Mouse (Mus musculus): ENCODE measurements around the gene Slc4a7. TPM values are rescaled to one million over a fixed set of nuclear protein-coding genes. Genes with fewer than 3 reads are reported as not detected.
"Not testable (repeated sequence)": the region's sequence is repeated elsewhere in the genome, so short reads cannot be mapped to it uniquely, and the experiment has no call there.

Slc4a7 gene
- total and polyA plus RNA-seq, 3 experiments = 2.8 to 16.5 (median 13.1) TPM

GRCm38 (mm10) chr14:14800810-14801209 is 98.7 kb downstream of the Slc4a7 start:
- Histone ChIP-seq H3K27ac (no peak overlapping the region), H3K4me1 (ENCODE audit: control insufficient read depth, insufficient read depth, low read length) (no peaks in the 10 kb centered on the region), H3K9ac (ENCODE audit: low read depth, low read length) (no peak overlapping the region), H3K27me3 (ENCODE audit: control insufficient read depth, insufficient read depth, low read length) (no peaks in the 10 kb centered on the region), H3K36me3 (ENCODE audit: control insufficient read depth, insufficient read depth, low read length) (no peaks in the 10 kb centered on the region), H3K79me2 (replicated peaks; ENCODE audit: control insufficient read depth, insufficient read depth, low read length) (no peaks in the 10 kb centered on the region), H3K4me3 (no peak overlapping the region)
- TF ChIP-seq CTCF (IDR thresholded peaks at IDR 0.05) (no peak), POLR2A (IDR thresholded peaks at IDR 0.05; ENCODE audit: insufficient read depth, low read depth, low read length) (no peak), EP300 (IDR thresholded peaks at IDR 0.05; ENCODE audit: insufficient read depth, low read depth, low read length) (no peak)
- intact Hi-C loops (cut with DNase I) = no loop called here
- DNase-seq = no peak
- WGBS = 86% methylated on average over 3 of the region's 3 CpGs

GRCm38 (mm10) chr14:14803115-14803514 is 101.0 kb downstream of the Slc4a7 start, which contains the start of gene Nek10:
Gene Nek10, plus strand, starts transcription at chr14:14803415.
- H3K27ac ChIP-seq; DNase-seq; H3K79me2 ChIP-seq (replicated peaks; ENCODE audit: control insufficient read depth, insufficient read depth, low read length); H3K9ac ChIP-seq (ENCODE audit: low read depth, low read length); H3K36me3 ChIP-seq (ENCODE audit: control insufficient read depth, insufficient read depth, low read length); intact Hi-C loops (cut with DNase I); H3K4me3 ChIP-seq; H3K4me1 ChIP-seq (ENCODE audit: control insufficient read depth, insufficient read depth, low read length); H3K27me3 ChIP-seq (ENCODE audit: control insufficient read depth, insufficient read depth, low read length): not testable (repeated sequence)
- 93% methylated on average over 2 of the region's 2 CpGs for WGBS

- WGBS = 25% methylated on average over 10 of the region's 10 CpGs
- no peaks in the 10 kb centered on the region for H3K36me3 ChIP-seq (ENCODE audit: control insufficient read depth, insufficient read depth, low read length)
- no peak overlapping the region for H3K4me3 ChIP-seq
- no peak overlapping the region for H3K9ac ChIP-seq (ENCODE audit: low read depth, low read length)
- H3K27ac ChIP-seq = no peak overlapping the region
- no peak for DNase-seq
- H3K79me2 ChIP-seq (replicated peaks; ENCODE audit: control insufficient read depth, insufficient read depth, low read length) = no peaks in the 10 kb centered on the region
- TF ChIP-seq CTCF (IDR thresholded peaks at IDR 0.05) = no peak
- no peak for TF ChIP-seq POLR2A (IDR thresholded peaks at IDR 0.05; ENCODE audit: insufficient read depth, low read depth, low read length)
- no peak for TF ChIP-seq EP300 (IDR thresholded peaks at IDR 0.05; ENCODE audit: insufficient read depth, low read depth, low read length)
- no peaks in the 10 kb centered on the region for H3K27me3 ChIP-seq (ENCODE audit: control insufficient read depth, insufficient read depth, low read length)
- no peaks in the 10 kb centered on the region for H3K4me1 ChIP-seq (ENCODE audit: control insufficient read depth, insufficient read depth, low read length)
- intact Hi-C loops (cut with DNase I) = no loop called here
Observed at GRCm38 (mm10) chr14:14803921-14804517, 101.9 kb downstream of the Slc4a7 start.

- intact Hi-C loops (cut with DNase I) = no loop called here
- Histone ChIP-seq H3K4me3 (no peak overlapping the region), H3K4me1 (ENCODE audit: control insufficient read depth, insufficient read depth, low read length) (no peaks in the 10 kb centered on the region), H3K27me3 (ENCODE audit: control insufficient read depth, insufficient read depth, low read length) (no peaks in the 10 kb centered on the region), H3K36me3 (ENCODE audit: control insufficient read depth, insufficient read depth, low read length) (no peaks in the 10 kb centered on the region), H3K9ac (ENCODE audit: low read depth, low read length) (no peak overlapping the region), H3K27ac (no peak overlapping the region), H3K79me2 (replicated peaks; ENCODE audit: control insufficient read depth, insufficient read depth, low read length) (no peaks in the 10 kb centered on the region)
- DNase-seq = no peak
- 73% methylated on average over 5 of the region's 5 CpGs for WGBS
- no peak for TF ChIP-seq EP300 (IDR thresholded peaks at IDR 0.05; ENCODE audit: insufficient read depth, low read depth, low read length)
- no peak for TF ChIP-seq CTCF (IDR thresholded peaks at IDR 0.05)
- no peak for TF ChIP-seq POLR2A (IDR thresholded peaks at IDR 0.05; ENCODE audit: insufficient read depth, low read depth, low read length)
Observed at GRCm38 (mm10) chr14:14804518-14805212, 102.6 kb downstream of the Slc4a7 start.

- intact Hi-C loops (cut with DNase I) = no loop called here
- Histone ChIP-seq H3K27ac (peak overlapping the region; percentile 63), H3K27me3 (ENCODE audit: control insufficient read depth, insufficient read depth, low read length) (no peaks in the 10 kb centered on the region), H3K36me3 (ENCODE audit: control insufficient read depth, insufficient read depth, low read length) (no peaks in the 10 kb centered on the region), H3K4me3 (no peak overlapping the region), H3K4me1 (ENCODE audit: control insufficient read depth, insufficient read depth, low read length) (peaks cover 5% of the 10 kb centered on the region; the same call in 1 of the 2 replicates), H3K79me2 (replicated peaks; ENCODE audit: control insufficient read depth, insufficient read depth, low read length) (no peaks in the 10 kb centered on the region), H3K9ac (ENCODE audit: low read depth, low read length) (no peak overlapping the region)
- DNase-seq = peak; percentile 74 to 86
- WGBS = 51% methylated on average over 12 of the region's 12 CpGs
- TF ChIP-seq CTCF (IDR thresholded peaks at IDR 0.05) = no peak
- no peak for TF ChIP-seq POLR2A (IDR thresholded peaks at IDR 0.05; ENCODE audit: insufficient read depth, low read depth, low read length)
- no peak for TF ChIP-seq EP300 (IDR thresholded peaks at IDR 0.05; ENCODE audit: insufficient read depth, low read depth, low read length)
Observed at GRCm38 (mm10) chr14:14832520-14833240, 130.6 kb downstream of the Slc4a7 start.

GRCm38 (mm10) chr14:14833498-14833897 is 131.4 kb downstream of the Slc4a7 start:
- WGBS = 84% methylated on average over 1 of the region's 1 CpGs
- H3K27ac ChIP-seq = no peak overlapping the region; the same call in 1 of the 2 replicates

More at GRCm38 (mm10) chr14:14833498-14833897, 131.4 kb downstream of the Slc4a7 start:
- H3K36me3 ChIP-seq (ENCODE audit: control insufficient read depth, insufficient read depth, low read length) = no peaks in the 10 kb centered on the region
- H3K4me3 ChIP-seq = no peak overlapping the region
- peaks cover 5% of the 10 kb centered on the region; the same call in 1 of the 2 replicates for H3K4me1 ChIP-seq (ENCODE audit: control insufficient read depth, insufficient read depth, low read length)
- intact Hi-C loops (cut with DNase I) = no loop called here
- H3K79me2 ChIP-seq (replicated peaks; ENCODE audit: control insufficient read depth, insufficient read depth, low read length) = no peaks in the 10 kb centered on the region
- no peaks in the 10 kb centered on the region for H3K27me3 ChIP-seq (ENCODE audit: control insufficient read depth, insufficient read depth, low read length)
- no peak for DNase-seq
- no peak for TF ChIP-seq EP300 (IDR thresholded peaks at IDR 0.05; ENCODE audit: insufficient read depth, low read depth, low read length)
- TF ChIP-seq CTCF (IDR thresholded peaks at IDR 0.05) = no peak
- no peak for TF ChIP-seq POLR2A (IDR thresholded peaks at IDR 0.05; ENCODE audit: insufficient read depth, low read depth, low read length)
- no peak overlapping the region for H3K9ac ChIP-seq (ENCODE audit: low read depth, low read length)
